Mouse (Mus musculus) Patski (cell line): ENCODE results near the gene Fam160a1. TPM values are rescaled to one million over a fixed set of nuclear protein-coding genes. Genes with fewer than 3 reads are reported as not detected.

Experiments used
- ATAC-seq: fragments of 100-300 bp; one replicate; pipeline ENCODE4 v1.8.0; 2021
- CTCF ChIA-PET: fragments of 350-600 bp; sonication (Branson Sonifier 250); formaldehyde crosslinking; loops from one replicate; lab custom pipeline; 2022; ENCODE audit warnings: inconsistent platforms; lab: Charles Lee
- POLR2A ChIA-PET: fragments of 350-600 bp; sonication (Branson Sonifier 250); formaldehyde crosslinking; loops from one replicate; lab custom pipeline; 2022; ENCODE audit warnings: antibody characterized with exemption, inconsistent platforms; lab: Charles Lee
- DNase-seq: peaks from one replicate; pipeline ENCODE4 v3.0.0-alpha.2; 2011; ENCODE audit warnings: low read depth, low spot score
- H3K27me3 ChIP-seq: fragments of 371-371 bp; one replicate; pipeline ENCODE4 v1.5.1; 2021
- CTCF ChIP-seq: fragments of 100-300 bp; IDR thresholded peaks from one replicate; pipeline ENCODE4 v1.5.1; 2021
- in situ Hi-C: fragments of 300-500 bp; cut with MboI; formaldehyde crosslinking; loops from 3 replicates; pipeline ENCODE4 v1.11.1; 2018; ENCODE audit warnings: low pct_unique_long_range_greater_than_20kb, mixed read lengths
- polyA plus RNA-seq: library from polyadenylated mRNA; unstranded; gene quantifications from one replicate; pipeline ENCODE4 v1.2.3, GENCODE M21; 2021

Gene Fam160a1
- polyA plus RNA-seq, 1 experiment from 2014 or later, result 22.4 TPM

DNA sequence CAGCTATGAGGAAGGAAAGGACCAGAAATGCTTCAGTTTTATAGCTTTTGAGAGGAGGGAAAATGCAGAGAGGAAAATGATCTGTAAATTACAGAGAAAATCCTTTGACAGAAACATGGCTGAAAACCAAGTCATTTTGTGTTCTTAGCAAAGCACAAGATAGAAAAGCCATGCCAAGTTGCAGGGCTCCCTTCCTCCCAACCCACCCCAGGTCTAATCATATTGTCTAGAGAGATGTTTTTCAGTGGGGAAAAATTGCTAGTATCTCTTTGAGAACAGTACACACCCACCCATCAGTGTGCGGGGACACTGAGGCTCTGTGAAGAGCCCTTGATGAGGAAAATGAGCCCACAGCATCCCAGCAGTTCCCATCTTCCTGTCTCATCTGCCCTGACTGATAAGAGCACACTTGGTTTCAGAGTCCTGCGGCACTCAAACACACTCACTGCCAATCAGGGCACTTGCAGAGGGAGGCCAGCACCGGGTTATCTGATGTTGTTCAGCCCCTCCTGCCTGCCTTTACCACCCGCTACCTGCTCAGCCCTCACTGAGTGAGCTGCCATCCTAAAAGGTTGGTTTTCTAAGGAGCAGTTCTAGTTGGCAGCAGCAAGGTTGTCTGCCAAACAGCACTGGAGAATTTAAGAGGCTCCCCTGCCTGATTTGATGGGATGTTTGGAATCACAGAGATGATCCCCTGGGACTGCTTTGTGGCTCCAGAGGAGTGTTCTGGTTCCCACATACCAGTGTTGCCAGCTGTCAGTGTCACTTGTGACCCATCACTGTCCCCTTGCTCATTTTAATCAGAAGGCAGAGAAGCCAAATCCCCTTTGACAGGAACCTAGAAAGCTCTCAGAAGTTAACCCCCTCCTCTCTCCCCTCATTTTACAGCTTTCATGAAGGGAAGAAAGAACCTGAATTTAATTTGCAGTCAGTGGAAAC, 164.1 kb downstream of the Fam160a1 start:
- no peak for TF ChIP-seq CTCF
- ATAC-seq (no peak), DNase-seq (no peak)
- H3K27me3 ChIP-seq, result no peaks in the 10 kb centered on the region
- in situ Hi-C loops, result no loop called here
- POLR2A ChIA-PET, result interaction anchor here (0.7 kb wide), 1 partner anchor 11 kb away, joined by 4 read pairs; no protein-coding TSS in a partner anchor
- CTCF ChIA-PET, result interaction anchor here (0.7 to 2.5 kb wide), 5 partner anchors 8 to 270 kb away, joined by 3 to 13 read pairs (median 3); no protein-coding TSS in a partner anchor

DNA sequence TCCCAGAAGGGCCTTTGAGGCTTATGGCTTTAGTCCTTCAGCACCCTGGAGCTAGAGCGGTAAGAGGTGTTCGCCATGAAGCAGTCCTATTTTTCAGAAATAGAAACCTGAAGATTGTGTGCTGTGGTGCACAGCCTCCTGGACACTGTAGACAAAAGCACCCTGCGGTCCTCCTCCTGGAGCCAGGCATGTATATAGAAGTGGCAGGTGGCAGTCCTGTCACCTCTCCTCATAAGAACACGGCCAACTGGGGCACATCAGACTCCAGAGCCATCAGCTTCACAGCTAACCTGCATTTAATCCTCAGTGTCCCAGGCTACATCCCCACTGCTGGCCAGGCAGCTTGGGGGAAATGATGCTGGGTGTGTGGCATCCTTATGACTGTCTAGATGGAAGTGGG, 167.9 kb downstream of the Fam160a1 start:
- POLR2A ChIA-PET, result no interaction called here
- CTCF ChIA-PET, result interaction anchor here (0.8 to 1.4 kb wide), 7 partner anchors 10 to 270 kb away, joined by 3 to 4 read pairs (median 3); no protein-coding TSS in a partner anchor
- H3K27me3 ChIP-seq, result no peaks in the 10 kb centered on the region
- in situ Hi-C loops, result no loop called here
- DNase-seq (no peak), ATAC-seq (no peak)
- no peak for TF ChIP-seq CTCF

DNA sequence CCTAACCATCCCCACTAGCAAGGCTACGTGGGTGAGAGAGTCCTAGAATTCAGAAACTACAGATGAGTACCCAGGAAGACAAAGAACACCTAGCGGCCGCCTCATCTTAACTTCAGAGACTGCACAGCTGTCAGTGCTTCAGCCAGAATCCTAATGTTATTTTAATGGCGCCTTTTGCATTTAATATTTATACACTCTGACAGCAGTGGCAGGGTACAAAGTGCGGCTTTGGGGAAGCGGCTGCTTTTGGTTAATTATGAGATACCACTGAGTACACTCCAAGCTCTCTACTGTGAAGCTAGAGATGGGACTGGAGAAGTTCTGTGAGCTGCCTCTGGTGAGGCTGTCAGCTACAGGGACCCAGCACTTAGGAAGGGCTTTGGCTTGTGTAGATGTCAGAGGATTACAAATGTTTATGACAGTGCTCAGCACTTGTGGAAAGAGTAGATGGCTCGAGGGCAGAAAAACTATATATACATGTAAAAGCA, 171.5 kb downstream of the Fam160a1 start:
- ChIA-PET POLR2A (no interaction called here), CTCF (interaction anchor here (2.8 kb wide), 1 partner anchor 10 kb away, joined by 7 read pairs; no protein-coding TSS in a partner anchor)
- no peaks in the 10 kb centered on the region for H3K27me3 ChIP-seq
- no peak for ATAC-seq
- no peak for TF ChIP-seq CTCF
- in situ Hi-C loops, result no loop called here
- DNase-seq, result no peak

DNA sequence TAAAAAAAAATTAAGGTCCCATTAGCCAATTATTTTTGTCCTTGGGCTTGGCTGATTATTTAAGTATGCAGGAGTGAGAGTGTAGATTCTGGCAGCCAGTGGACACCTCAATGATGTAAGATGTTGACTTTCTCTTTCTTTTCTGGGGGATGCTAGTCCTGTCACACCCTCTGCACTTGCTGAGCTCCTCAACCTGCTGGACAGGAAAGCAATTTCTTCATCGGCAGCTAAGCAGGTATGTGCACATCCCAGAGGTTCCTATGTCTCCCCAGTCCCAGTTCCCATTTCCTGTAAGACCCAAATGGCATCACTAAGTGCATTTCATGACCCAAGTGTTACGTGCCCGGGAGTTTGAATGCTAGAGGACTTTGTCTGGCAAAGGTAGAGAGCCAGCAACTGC, 172.3 kb downstream of the Fam160a1 start:
- no peak for TF ChIP-seq CTCF
- POLR2A ChIA-PET, result no interaction called here
- in situ Hi-C loops, result no loop called here
- ATAC-seq, result no peak
- CTCF ChIA-PET, result interaction anchor here (2.8 kb wide), 1 partner anchor 11 kb away, joined by 7 read pairs; no protein-coding TSS in a partner anchor
- H3K27me3 ChIP-seq, result no peaks in the 10 kb centered on the region
- no peak for DNase-seq

DNA sequence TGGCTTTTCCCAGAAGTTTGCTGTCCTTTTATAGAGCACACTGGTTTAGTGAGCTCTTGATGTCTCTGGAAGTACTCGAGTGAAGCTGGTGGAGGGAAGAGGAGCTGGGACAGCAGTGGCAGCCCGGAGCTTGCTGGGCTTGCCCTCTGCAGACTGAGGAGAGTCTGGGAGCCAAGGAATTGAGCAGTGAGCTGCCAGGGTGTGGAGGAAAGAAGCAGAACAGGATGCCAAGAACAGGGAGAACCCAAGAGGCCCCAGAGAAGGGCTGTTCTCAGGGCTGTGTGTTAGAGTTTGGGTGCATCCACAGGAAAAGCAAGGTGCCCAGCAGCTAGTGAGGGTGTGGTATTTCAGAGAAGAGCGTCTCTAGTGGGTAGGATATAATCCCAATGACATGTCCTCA, 175.3 kb downstream of the Fam160a1 start:
- no peak for DNase-seq
- TF ChIP-seq CTCF, result no peak
- no peak for ATAC-seq
- in situ Hi-C loops, result no loop called here
- ChIA-PET CTCF (interaction anchor here (0.9 to 1.9 kb wide), 3 partner anchors 16 to 282 kb away, joined by 3 to 11 read pairs (median 5); no protein-coding TSS in a partner anchor), POLR2A (interaction anchor here (0.7 to 1.4 kb wide), 2 partner anchors 10 to 17 kb away, joined by 3 to 4 read pairs; no protein-coding TSS in a partner anchor)
- H3K27me3 ChIP-seq, result no peaks in the 10 kb centered on the region

DNA sequence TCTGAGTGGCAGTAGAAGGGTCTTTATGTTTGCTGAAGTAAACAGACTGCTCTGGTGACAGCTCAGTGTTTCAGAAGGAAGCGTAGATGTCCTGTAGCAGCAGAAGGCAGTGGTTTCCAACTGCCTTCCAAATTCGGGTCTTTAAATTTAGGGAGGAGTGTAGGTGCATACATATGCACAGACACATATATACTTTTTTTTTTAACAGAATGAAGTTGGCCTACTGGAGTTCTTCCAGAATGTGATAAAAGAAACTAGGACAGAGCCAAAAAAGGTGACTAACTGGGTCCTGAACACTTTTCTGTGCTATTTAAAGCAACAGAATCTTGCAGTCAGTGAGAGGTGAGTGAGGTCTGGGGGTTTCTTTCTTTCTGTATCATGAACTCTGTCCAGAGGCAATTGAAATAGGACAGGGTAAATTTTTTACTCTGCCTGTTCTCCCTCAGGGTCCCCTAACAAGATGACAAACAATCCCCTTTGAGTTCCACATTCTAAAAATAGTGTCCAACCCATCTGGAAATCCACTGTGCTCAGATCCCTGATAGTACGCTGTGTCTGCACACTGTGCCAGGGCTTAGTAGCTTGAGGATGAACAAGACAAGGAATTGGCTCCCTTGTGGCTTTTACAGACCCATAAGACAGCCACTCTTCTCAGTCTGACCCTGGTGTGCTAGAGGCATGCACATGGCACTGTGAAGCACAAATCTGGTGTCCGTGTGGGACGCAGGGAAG, 180.2 kb downstream of the Fam160a1 start:
- ChIA-PET CTCF (interaction anchor here (0.6 to 1.7 kb wide), 5 partner anchors 12 to 66 kb away, joined by 3 to 5 read pairs (median 3); no protein-coding TSS in a partner anchor), POLR2A (no interaction called here)
- in situ Hi-C loops, result no loop called here
- DNase-seq, result no peak
- H3K27me3 ChIP-seq, result no peaks in the 10 kb centered on the region
- TF ChIP-seq CTCF, result no peak
- no peak for ATAC-seq

DNA sequence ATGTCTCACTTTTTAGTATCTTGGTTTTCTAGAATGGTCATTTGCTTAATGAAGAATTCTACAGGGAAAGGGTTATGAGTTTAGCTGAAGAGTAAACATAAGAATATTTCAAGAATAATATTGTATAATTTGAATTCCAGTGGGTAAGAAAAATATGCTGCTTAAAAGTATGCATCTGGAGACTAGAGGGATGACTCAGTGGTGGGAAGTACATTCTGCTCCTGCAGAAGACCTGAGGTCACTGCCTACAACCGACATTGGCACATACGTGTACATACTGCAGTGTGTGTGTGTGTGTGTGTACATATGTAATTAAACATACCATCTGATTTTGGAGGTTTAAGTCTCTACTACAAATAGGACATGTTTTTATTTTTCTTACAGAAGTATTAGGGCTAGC, 181.5 kb downstream of the Fam160a1 start:
- POLR2A ChIA-PET, result interaction anchor here (0.7 kb wide), 1 partner anchor 66 kb away, joined by 3 read pairs; no protein-coding TSS in a partner anchor
- no peak for ATAC-seq
- in situ Hi-C loops, result no loop called here
- no peak for DNase-seq
- CTCF ChIA-PET, result interaction anchor here (1.1 to 1.7 kb wide), 5 partner anchors 11 to 31 kb away, joined by 3 to 6 read pairs (median 5); no protein-coding TSS in a partner anchor
- H3K27me3 ChIP-seq, result no peaks in the 10 kb centered on the region
- TF ChIP-seq CTCF, result no peak

DNA sequence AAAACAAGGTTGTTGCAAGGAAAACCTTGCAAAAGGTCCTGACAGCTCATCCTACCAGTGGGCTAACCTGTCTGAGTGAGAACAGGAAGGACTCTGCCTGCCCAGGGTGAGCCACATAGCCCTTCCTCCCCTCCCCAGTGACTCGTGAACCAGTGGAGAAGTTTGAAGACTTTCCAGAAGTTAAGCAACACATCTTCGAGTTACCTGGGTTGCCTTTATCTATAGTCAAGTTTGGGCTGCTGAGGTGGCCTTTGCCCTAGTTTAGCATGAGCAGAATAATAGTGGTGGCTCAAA, 182.0 kb downstream of the Fam160a1 start:
- no peak for TF ChIP-seq CTCF
- ChIA-PET POLR2A (interaction anchor here (0.7 kb wide), 1 partner anchor 66 kb away, joined by 3 read pairs; no protein-coding TSS in a partner anchor), CTCF (interaction anchor here (0.9 to 1.7 kb wide), 6 partner anchors 12 to 289 kb away, joined by 3 to 6 read pairs (median 4); no protein-coding TSS in a partner anchor)
- in situ Hi-C loops, result no loop called here
- DNase-seq, result no peak
- H3K27me3 ChIP-seq, result no peaks in the 10 kb centered on the region
- peak; percentile 51 for ATAC-seq

DNA sequence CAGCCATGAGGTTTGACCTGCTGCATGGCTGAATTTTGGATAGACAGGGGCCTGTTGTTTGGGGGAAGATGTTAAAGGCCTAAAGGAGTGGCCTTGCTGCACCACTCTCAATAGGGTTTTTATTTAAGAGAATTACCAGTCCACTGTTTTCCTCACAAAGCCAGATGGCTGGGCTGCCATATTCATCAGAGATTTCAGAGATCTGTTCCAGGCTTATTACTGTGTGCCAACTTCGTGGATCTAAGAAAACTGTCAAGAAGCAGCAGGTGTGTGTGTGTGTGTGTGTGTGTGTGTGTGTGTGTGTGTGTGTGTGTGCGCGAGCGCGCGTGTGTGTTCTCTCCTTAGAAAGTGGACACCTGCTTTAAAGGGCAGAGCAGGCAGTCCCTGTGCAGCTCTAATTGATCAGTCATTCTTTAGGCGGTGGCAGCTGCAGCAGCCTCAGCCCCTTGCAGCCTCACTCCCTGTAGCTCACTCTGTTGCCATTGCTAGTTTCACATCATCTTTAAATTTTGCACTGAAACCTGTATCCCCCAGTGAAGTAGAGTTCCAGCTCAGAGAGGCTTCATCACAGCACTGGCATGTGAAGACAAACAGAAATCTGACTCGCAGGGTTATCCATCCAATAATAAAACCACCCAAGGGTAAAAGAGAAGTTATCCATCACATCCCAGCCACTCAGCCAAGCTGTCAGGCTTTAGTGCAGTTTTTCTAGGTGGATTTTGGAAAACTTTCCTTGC, 182.5 kb downstream of the Fam160a1 start:
- in situ Hi-C loops, result no loop called here
- peak; percentile 65 for ATAC-seq
- no peaks in the 10 kb centered on the region for H3K27me3 ChIP-seq
- DNase-seq, result peak; percentile 86
- TF ChIP-seq CTCF, result no peak
- POLR2A ChIA-PET, result no interaction called here
- CTCF ChIA-PET, result interaction anchor here (0.9 to 1.7 kb wide), 5 partner anchors 12 to 289 kb away, joined by 3 to 6 read pairs (median 4); no protein-coding TSS in a partner anchor
